Mouse (Mus musculus) forebrain, embryonic 13.5 days (tissue): ENCODE data around the gene Apobec3. TPM values are rescaled to one million over a fixed set of nuclear protein-coding genes. Genes with fewer than 3 reads are reported as not detected.
A peak's percentile ranks its signal among the peaks of the same experiment; 100 is the strongest.
"Not testable (repeated sequence)": the region's sequence is repeated elsewhere in the genome, so short reads cannot be mapped to it uniquely, and the experiment has no call there.

Experiments
- ATAC-seq: fragments of 200-750 bp; cut with Nextera tagmentation; 2 replicates; pipeline ENCODE4 v1.8.0; 2017
- H3K27ac ChIP-seq: fragments of 300-500 bp; sonication (generic); 2 replicates; pipeline ENCODE4 v1.5.1; 2015; ENCODE audit warnings: inconsistent platforms, mild to moderate bottlenecking, moderate library complexity
- H3K27me3 ChIP-seq: fragments of 300-500 bp; sonication (generic); 2 replicates; pipeline ENCODE4 v1.6.1; 2015; ENCODE audit warnings: mild to moderate bottlenecking, inconsistent platforms
- H3K36me3 ChIP-seq: fragments of 300-500 bp; sonication (generic); 2 replicates; pipeline ENCODE4 v1.6.1; 2015; ENCODE audit warnings: mild to moderate bottlenecking, inconsistent platforms; ENCODE audit not compliant: poor library complexity, severe bottlenecking
- H3K4me1 ChIP-seq: fragments of 300-500 bp; sonication (generic); 2 replicates; pipeline ENCODE4 v1.6.1; 2015; ENCODE audit warnings: inconsistent platforms
- H3K4me2 ChIP-seq: fragments of 300-500 bp; sonication (generic); 2 replicates; pipeline ENCODE4 v1.6.1; 2015; ENCODE audit warnings: inconsistent platforms, mild to moderate bottlenecking, moderate library complexity
- H3K4me3 ChIP-seq: fragments of 300-500 bp; sonication (generic); 2 replicates; pipeline ENCODE4 v1.5.1; 2015; ENCODE audit warnings: mild to moderate bottlenecking, inconsistent platforms
- H3K9ac ChIP-seq: fragments of 300-500 bp; sonication (generic); 2 replicates; pipeline ENCODE4 v1.6.1; 2015; ENCODE audit warnings: mild to moderate bottlenecking, inconsistent platforms
- H3K9me3 ChIP-seq: fragments of 300-500 bp; sonication (generic); replicated peaks from 2 replicates; pipeline ENCODE4 v1.6.1; 2016; ENCODE audit warnings: inconsistent platforms
- WGBS: fragments of 180-500 bp; shearing (Covaris S2); methylation state at CpG from one replicate; pipeline ENCODE4 v1.1.7; 2015; 5-methylcytosine and 5-hydroxymethylcytosine counted together
- polyA plus RNA-seq: library from polyadenylated mRNA; unstranded; fragments of >200 nt; fragmentation: Nextera tagmentation; extraction: Ambion mirVana; gene quantifications from 2 replicates; pipeline ENCODE4 v1.2.1, GENCODE M21; 2015

The Apobec3 gene
- polyA plus RNA-seq, 1 experiment from 2014 or later, result 6.6 TPM

DNA sequence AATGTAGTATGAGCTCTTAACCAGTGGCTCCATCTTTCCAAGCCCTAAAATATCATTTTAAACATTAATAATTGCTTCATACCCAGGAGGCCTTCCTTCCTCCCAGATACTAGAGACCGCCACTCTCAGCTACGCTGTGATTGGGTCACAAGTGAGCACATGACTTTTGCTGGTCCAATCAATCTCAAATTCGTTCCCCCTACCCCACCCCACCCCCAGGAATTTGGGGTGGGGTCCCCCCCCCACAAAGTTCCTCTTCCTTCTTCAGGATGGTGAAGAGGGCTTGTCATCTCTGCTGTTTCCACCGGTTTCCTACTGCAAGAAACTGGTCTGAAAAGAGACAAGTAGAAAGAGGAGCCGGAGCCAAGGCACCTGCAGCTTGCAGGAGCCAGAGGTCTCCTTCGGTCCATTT lies 12.7 kb upstream of the Apobec3 start:
- Histone ChIP-seq H3K27ac (peak overlapping the region; percentile 49; the same call in 1 of the 2 replicates), H3K4me3 (no peak overlapping the region), H3K4me1 (peaks cover 20% of the 10 kb centered on the region), H3K4me2 (no peak overlapping the region), H3K36me3 (no peaks in the 10 kb centered on the region), H3K27me3 (no peaks in the 10 kb centered on the region), H3K9ac (no peak overlapping the region), H3K9me3 (no peaks in the 10 kb centered on the region)
- no peak for ATAC-seq
- 74% methylated on average over 6 of the region's 6 CpGs for WGBS

DNA sequence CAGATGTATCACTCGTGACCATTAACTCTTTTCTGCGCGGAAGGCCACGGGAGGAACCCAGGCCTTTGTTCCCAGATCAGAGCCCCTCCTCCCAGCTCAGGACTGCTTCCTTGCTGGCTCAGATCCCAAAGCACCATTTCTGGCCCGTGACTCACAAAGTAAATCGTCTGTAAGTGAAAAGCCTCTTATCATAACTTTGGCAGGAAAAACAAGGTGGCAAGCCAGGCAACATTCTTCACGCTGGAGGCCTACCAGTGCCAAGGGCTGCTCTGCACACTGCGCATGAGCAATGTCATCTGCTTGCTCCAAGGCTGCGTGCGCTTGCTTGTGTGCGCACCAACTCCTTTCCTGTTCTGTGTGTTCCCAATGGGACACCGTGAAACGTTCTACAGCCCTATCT lies 12.1 kb upstream of the Apobec3 start:
- Histone ChIP-seq H3K4me1 (peaks cover 20% of the 10 kb centered on the region), H3K27me3 (no peaks in the 10 kb centered on the region), H3K4me3 (no peak overlapping the region), H3K36me3 (no peaks in the 10 kb centered on the region), H3K9me3 (no peaks in the 10 kb centered on the region), H3K27ac (peak overlapping the region; percentile 49; the same call in 1 of the 2 replicates), H3K9ac (no peak overlapping the region), H3K4me2 (no peak overlapping the region)
- 48% methylated on average over 13 of the region's 13 CpGs for WGBS
- ATAC-seq, result no peak; the same call in 1 of the 2 replicates

DNA sequence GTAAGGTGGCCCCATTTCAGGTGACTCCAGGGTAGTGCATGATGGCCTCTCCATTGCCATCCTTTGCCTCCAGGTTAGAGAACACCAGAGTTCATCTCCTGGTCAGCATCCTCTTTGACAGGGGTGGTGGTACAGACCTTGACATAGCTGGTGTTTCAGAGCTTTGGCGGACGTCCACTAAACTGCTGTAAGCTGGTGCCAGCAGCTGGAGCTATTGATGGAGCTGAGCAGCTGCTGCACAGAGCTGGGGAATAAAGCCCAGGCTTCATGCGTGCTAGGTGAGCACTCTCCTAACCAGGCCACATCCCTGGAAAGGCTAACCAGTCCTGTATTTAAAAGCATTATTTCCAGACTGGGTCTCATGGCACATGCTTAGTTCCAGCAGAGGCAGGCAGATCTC lies 11.0 kb upstream of the Apobec3 start:
- no peaks in the 10 kb centered on the region for H3K9me3 ChIP-seq
- H3K36me3 ChIP-seq, result no peaks in the 10 kb centered on the region
- H3K4me1 ChIP-seq, result peaks cover 20% of the 10 kb centered on the region
- no peak overlapping the region for H3K9ac ChIP-seq
- no peaks in the 10 kb centered on the region for H3K27me3 ChIP-seq
- 79% methylated on average over 3 of the region's 3 CpGs for whole genome bisulfite sequencing
- ATAC-seq, result no peak
- H3K4me2 ChIP-seq, result no peak overlapping the region
- no peak overlapping the region for H3K27ac ChIP-seq
- H3K4me3 ChIP-seq, result no peak overlapping the region

DNA sequence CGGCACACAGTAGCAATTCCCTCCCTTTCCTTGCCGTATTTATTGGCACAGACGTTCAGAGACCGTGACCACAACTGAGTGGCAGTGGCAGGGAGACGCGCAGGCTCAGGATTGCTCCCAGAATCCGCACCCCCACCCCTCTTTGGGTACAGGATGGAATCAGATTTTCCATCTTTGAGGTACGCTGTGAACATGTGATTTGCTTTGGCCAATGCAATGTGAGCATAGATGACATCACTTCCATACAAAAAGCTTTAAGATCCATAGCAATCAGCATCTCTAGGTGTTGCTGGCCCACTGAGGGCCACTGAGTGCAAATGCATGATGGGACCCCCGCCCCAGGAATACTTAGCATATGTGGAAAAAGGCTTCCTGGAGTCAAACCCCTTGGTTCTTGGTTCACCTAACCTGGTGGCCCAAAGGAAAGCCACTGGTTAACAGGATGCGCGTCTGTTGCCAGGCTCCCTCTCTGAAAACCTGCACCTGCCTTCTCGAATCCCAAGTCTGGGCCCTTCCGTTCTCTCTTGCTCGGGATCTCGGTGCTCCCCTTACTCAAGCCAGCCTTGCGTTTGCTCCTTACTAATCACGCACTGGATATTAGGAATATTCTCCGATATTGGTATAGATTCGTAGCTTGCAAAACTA lies 8.7 kb upstream of the Apobec3 start:
- Histone ChIP-seq H3K4me3 (peak overlapping the region; percentile 48), H3K27ac (peak overlapping the region; percentile 83), H3K36me3 (no peaks in the 10 kb centered on the region), H3K4me2 (peak overlapping the region; percentile 58), H3K9me3 (no peaks in the 10 kb centered on the region), H3K4me1 (peaks cover 20% of the 10 kb centered on the region), H3K9ac (peak overlapping the region; percentile 76), H3K27me3 (no peaks in the 10 kb centered on the region)
- WGBS, result 27% methylated on average over 19 of the region's 19 CpGs
- peak; percentile 74 for ATAC-seq

DNA sequence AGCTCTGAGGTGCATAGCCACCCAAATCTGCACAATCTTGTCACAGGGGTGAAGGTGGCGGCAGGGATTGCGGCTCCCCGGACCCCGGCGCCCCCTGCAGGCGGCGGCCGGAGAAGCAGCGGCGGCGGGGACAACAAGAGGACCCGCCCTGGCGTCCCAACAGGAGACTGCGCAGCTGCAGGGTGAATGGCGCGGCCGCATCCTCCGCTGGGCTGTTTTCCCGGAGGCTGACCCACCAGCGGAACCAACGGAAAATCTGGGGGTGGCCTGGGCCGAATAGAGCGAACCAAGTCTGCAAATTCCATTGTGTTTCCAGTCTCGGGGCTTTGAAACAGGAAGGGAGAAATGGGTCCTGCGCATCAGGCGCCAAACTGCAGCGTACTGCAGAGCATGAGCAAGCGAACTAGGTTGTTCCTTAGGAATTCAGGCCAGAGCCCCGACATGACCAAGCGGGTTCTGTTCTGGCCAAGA lies 8.1 kb upstream of the Apobec3 start:
- no peaks in the 10 kb centered on the region for H3K36me3 ChIP-seq
- H3K27ac ChIP-seq, result peak overlapping the region; percentile 83
- peak overlapping the region; percentile 48 for H3K4me3 ChIP-seq
- H3K9me3 ChIP-seq, result no peaks in the 10 kb centered on the region
- H3K9ac ChIP-seq, result peak overlapping the region; percentile 76
- peak; percentile 93 for ATAC-seq
- H3K4me2 ChIP-seq, result peak overlapping the region; percentile 58
- H3K27me3 ChIP-seq, result no peaks in the 10 kb centered on the region
- H3K4me1 ChIP-seq, result peaks cover 20% of the 10 kb centered on the region
- WGBS, result 2% methylated on average over 30 of the region's 30 CpGs

DNA sequence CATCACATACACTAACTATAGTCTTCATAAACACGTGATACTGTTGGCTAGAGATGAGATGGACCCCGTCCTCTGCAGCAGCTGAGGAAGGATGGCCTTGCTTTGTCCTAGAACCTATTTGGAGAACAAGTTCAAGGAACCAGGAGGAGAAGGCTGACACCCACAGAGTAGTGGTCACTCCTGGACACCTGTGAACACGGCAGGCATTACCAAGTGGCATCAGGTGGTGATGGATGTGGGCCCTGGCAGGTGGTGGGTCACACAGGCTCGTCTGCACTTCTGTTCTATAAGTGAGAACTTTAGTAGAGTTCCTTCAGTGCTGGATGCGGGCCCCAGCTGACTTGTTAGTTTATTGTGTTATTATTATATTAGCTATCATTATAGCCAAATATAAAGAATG lies 6.6 kb upstream of the Apobec3 start:
- WGBS, result 79% methylated on average over 5 of the region's 5 CpGs
- Histone ChIP-seq H3K4me1 (peaks cover 7% of the 10 kb centered on the region), H3K4me3 (no peak overlapping the region), H3K9me3 (no peaks in the 10 kb centered on the region), H3K27ac (no peak overlapping the region), H3K9ac (no peak overlapping the region), H3K4me2 (no peak overlapping the region), H3K36me3 (no peaks in the 10 kb centered on the region), H3K27me3 (no peaks in the 10 kb centered on the region)
- no peak for ATAC-seq

DNA sequence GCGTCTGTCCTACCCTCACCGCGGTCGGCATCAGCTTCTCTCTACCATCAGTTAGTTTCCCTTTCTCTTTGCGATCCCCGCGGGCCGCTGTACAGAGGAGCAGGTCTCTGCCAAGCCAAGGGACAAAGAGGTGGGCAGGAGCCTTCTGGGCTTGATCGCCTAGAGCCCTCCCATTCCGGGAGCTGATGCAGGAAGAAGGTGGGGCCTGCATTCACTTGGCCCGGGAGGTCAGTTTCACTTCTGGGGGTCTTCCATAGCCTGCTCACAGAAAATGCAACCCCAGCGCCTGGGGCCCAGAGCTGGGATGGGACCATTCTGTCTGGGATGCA lies 718 bp downstream of the Apobec3 start:
- Histone ChIP-seq H3K9me3 (no peaks in the 10 kb centered on the region), H3K36me3 (no peaks in the 10 kb centered on the region), H3K4me1 (peaks cover 11% of the 10 kb centered on the region; the same call in 1 of the 2 replicates), H3K4me2 (peak overlapping the region; percentile 63), H3K27me3 (peaks cover 10% of the 10 kb centered on the region; the same call in 1 of the 2 replicates), H3K27ac (no peak overlapping the region), H3K4me3 (peak overlapping the region; percentile 40), H3K9ac (peak overlapping the region; percentile 66)
- WGBS, result under 1% methylated on average over 12 of the region's 12 CpGs
- ATAC-seq, result peak; percentile 75

DNA sequence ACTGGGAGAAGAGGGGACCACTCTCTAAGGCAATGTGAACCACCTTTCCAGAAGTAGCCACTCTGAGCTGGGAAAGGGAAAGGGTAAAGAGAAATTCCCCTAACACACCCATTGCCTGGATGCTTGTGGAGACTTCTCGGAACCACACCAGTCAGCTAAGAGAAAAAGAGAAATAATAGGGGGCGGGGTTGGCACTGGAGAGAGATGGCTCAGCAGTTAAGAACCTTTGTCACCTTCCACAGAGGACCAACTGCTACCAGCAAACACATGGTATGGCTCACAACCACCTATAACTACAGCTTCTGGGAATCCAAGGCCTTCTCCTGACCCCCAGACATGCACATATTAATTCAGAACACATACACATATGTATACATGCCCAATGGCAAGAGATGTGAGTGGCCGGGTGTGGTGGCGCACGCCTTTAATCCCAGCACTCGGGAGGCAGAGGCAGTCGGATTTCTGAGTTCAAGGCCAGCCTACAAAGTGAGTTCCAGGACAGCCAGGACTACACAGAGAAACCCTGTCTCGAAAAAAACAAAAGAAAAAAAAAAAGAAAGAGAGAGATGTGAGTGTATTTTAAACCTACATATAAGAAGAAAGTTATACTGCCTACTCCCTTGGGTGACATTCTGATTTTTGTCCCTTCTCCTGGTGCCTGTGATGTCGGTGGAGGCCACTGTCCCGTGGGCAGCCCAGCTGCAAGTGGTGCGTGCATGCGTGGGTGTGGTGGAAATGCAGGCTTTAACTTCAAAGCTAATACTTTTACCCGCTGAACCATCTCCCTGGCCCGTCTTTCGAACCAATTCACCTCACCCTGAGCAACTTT lies 1.8 kb downstream of the Apobec3 start:
- 84% methylated on average over 15 of the region's 15 CpGs for WGBS
- Histone ChIP-seq H3K9ac (no peak overlapping the region), H3K36me3 (no peaks in the 10 kb centered on the region), H3K4me1 (peaks cover 11% of the 10 kb centered on the region; the same call in 1 of the 2 replicates), H3K4me3 (no peak overlapping the region), H3K27me3 (peaks cover 10% of the 10 kb centered on the region; the same call in 1 of the 2 replicates), H3K9me3 (no peaks in the 10 kb centered on the region), H3K27ac (no peak overlapping the region), H3K4me2 (0 out of 2 replicates have a peak overlapping the region, but pooled peaks have one; percentile 63)
- ATAC-seq, result no peak

DNA sequence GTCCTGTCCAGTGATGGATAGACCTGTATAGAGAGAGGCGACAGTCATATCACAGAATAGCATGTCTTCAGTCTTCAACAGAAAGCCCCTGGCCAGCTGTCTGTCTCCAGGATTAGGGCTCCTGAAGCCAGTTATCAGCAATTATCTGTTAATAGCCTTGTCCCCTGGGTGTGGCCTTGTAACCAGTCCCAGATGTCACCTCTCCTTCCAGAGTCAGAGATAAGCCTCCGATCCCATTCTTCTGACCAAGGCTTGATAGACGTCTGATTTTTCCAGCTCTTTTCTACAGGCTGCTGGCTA lies 2.3 kb downstream of the Apobec3 start:
- Histone ChIP-seq H3K36me3 (no peaks in the 10 kb centered on the region), H3K9me3 (no peaks in the 10 kb centered on the region), H3K4me3 (no peak overlapping the region), H3K27ac (no peak overlapping the region), H3K9ac (no peak overlapping the region), H3K4me2 (no peak overlapping the region), H3K27me3 (peaks cover 10% of the 10 kb centered on the region; the same call in 1 of the 2 replicates), H3K4me1 (peaks cover 11% of the 10 kb centered on the region; the same call in 1 of the 2 replicates)
- 79% methylated on average over 3 of the region's 3 CpGs for WGBS
- no peak for ATAC-seq

DNA sequence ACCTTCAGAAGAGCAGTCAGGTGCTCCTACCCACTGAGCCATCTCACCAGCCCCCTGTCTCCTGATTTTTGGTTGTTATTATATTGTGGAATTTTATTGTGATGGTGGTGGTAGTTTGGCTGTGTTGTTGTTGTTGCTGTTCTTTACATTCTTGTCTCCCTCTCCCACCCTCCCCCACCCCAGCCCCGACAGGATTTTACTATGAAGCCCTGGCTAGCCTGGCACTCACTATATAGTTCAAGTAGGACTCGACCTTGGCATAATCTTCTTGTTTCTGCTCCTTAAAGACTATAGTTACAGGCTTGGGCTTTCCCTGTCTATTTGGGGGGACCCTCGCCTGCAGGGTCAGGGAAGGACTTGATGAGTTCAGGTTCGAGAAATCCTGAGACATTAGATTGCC lies 2.9 kb downstream of the Apobec3 start:
- H3K27me3 ChIP-seq, result peaks cover 10% of the 10 kb centered on the region; the same call in 1 of the 2 replicates
- H3K4me3 ChIP-seq, result no peak overlapping the region
- H3K9ac ChIP-seq, result no peak overlapping the region
- H3K9me3 ChIP-seq, result no peaks in the 10 kb centered on the region
- H3K4me1 ChIP-seq, result peaks cover 11% of the 10 kb centered on the region; the same call in 1 of the 2 replicates
- no peaks in the 10 kb centered on the region for H3K36me3 ChIP-seq
- H3K27ac ChIP-seq, result no peak overlapping the region
- WGBS, result 77% methylated on average over 4 of the region's 4 CpGs
- ATAC-seq, result no peak
- no peak overlapping the region for H3K4me2 ChIP-seq

DNA sequence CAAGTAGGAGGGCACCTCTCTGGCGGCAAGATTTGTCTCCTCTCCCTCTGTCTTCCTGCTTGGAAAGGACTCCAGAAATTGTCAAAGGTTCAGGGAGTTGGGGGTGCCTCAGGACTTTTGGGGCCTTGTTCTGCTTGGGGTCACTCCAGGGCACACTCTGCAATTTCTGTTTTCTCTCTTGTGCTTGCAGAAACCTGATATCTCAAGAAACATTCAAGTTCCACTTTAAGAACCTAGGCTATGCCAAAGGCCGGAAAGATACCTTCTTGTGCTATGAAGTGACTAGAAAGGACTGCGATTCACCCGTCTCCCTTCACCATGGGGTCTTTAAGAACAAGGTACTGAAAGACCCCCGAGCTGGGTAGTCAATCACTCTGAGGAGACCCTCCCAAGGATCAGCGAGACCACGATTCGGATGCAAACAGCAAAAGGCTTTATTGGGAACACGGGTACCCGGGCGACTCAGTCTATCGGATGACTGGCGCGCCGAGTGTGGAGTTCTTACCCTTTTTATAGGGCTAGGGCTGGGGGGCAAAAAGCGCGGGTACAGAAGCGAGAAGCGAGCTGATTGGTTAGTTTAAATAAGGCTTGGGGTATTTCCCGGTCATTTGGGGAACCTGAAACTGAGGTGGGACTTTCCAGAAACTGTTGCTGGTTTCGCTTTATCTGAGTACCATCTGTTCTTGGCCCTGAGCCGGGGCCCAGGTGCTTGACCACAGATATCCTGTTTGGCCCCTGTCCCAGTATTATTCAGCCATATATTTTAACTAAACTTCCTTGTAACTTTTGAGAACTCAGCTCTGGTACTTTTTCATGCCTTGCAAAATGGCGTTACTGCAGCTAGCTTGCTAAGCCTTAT lies 4.0 kb downstream of the Apobec3 start:
- H3K36me3 ChIP-seq, H3K27me3 ChIP-seq, H3K9me3 ChIP-seq, H3K4me2 ChIP-seq, H3K27ac ChIP-seq, ATAC-seq, H3K9ac ChIP-seq, H3K4me3 ChIP-seq: not testable (repeated sequence)
- 92% methylated on average over 12 of the region's 23 CpGs for WGBS
- H3K4me1 ChIP-seq, result peaks cover 11% of the 10 kb centered on the region; the same call in 1 of the 2 replicates
